Mouse (Mus musculus) liver, embryonic 14.5 days (tissue): Measurements from ENCODE around the gene Tmub2. TPM values are rescaled to one million over a fixed set of nuclear protein-coding genes. Genes with fewer than 3 reads are reported as not detected.
A peak's percentile ranks its signal among the peaks of the same experiment; 100 is the strongest.

Source experiments
- ATAC-seq: fragments of 200-750 bp; cut with Nextera tagmentation; 2 replicates; pipeline ENCODE4 v1.8.0; 2017; ENCODE audit warnings: moderate number of reproducible peaks, mild to moderate bottlenecking, moderate library complexity; ENCODE audit not compliant: insufficient read depth
- DNase-seq, 3 experiments: peaks; one replicate each; pipeline ENCODE4 v3.0.0-alpha.2; 2012 to 2013; ENCODE audit warnings: low read depth in 3 of 3, low spot score in 3 of 3
- H3K27ac ChIP-seq: fragments of 300-500 bp; sonication (generic); 2 replicates; pipeline ENCODE4 v1.5.1; 2014; ENCODE audit warnings: moderate library complexity, mild to moderate bottlenecking, control low read depth, inconsistent platforms
- H3K27me3 ChIP-seq: fragments of 300-500 bp; sonication (generic); 2 replicates; pipeline ENCODE4 v1.6.1; 2014; ENCODE audit warnings: mild to moderate bottlenecking, low read length, moderate library complexity; ENCODE audit not compliant: control insufficient read depth, insufficient read depth
- H3K36me3 ChIP-seq: fragments of 300-500 bp; sonication (generic); replicated peaks from 2 replicates; pipeline ENCODE4 v1.6.1; 2014; ENCODE audit warnings: low read depth; ENCODE audit not compliant: control insufficient read depth, insufficient read depth
- H3K4me1 ChIP-seq, 2 experiments: fragments of 200-500 bp in 1 of 2; fragments of 300-500 bp in 1 of 2; sonication (generic) in 1 of 2; replicated peaks; 2 replicates each; pipeline ENCODE4 v1.6.1; 2012 to 2014; ENCODE audit warnings: antibody characterized with exemption in 1 of 2, inconsistent platforms in 1 of 2, low read length in 1 of 2; ENCODE audit not compliant: control insufficient read depth in 2 of 2, insufficient read depth in 2 of 2
- H3K4me2 ChIP-seq: fragments of 300-500 bp; sonication (generic); 2 replicates; pipeline ENCODE4 v1.6.1; 2014; ENCODE audit warnings: low read depth, mild to moderate bottlenecking, control low read depth, moderate library complexity
- H3K4me3 ChIP-seq, 2 experiments: fragments of 200-500 bp in 1 of 2; fragments of 300-500 bp in 1 of 2; sonication (generic) in 1 of 2; 2 replicates each; pipeline ENCODE4 v1.5.1; 2012 to 2014; ENCODE audit warnings: low read depth in 2 of 2, low read length in 2 of 2, mild to moderate bottlenecking in 2 of 2, control low read depth in 1 of 2, inconsistent platforms in 1 of 2, moderate library complexity in 1 of 2; ENCODE audit not compliant: insufficient read depth in 1 of 2
- H3K9ac ChIP-seq: fragments of 300-500 bp; sonication (generic); replicated peaks from 2 replicates; pipeline ENCODE4 v1.6.1; 2014; ENCODE audit warnings: mild to moderate bottlenecking, control low read depth, moderate library complexity
- H3K9me3 ChIP-seq: fragments of 300-500 bp; sonication (generic); 2 replicates; pipeline ENCODE4 v1.6.1; 2016; ENCODE audit warnings: low read length, mixed read lengths; ENCODE audit not compliant: control insufficient read depth
- CTCF ChIP-seq: IDR thresholded peaks from 2 replicates; pipeline ENCODE4 v1.5.1; 2016; ENCODE audit warnings: antibody characterized with exemption, low read depth, control low read depth
- EP300 ChIP-seq: IDR thresholded peaks from 2 replicates; pipeline ENCODE4 v1.6.1; 2016; ENCODE audit warnings: antibody characterized with exemption, low read depth
- WGBS: fragments of 180-500 bp; shearing (Covaris S2); extraction: QIAGEN DNeasy Blood & Tissue Kit; methylation state at CpG from one replicate; pipeline ENCODE4 v1.1.7; 2014; ENCODE audit not compliant: insufficient replicate concordance; 5-methylcytosine and 5-hydroxymethylcytosine counted together
- polyA plus RNA-seq, 2 experiments: library from polyadenylated mRNA; depleted of rRNA in 1 of 2; stranded (reverse) in 1 of 2; unstranded in 1 of 2; fragments of >200 nt; fragmentation: Nextera tagmentation in 1 of 2; extraction: Ambion mirVana in 1 of 2; gene quantifications; 2 replicates each; pipeline versions ENCODE4 v1.2.1 to v1.2.3; 2012 to 2014

The Tmub2 gene
- polyA plus RNA-seq, 2 experiments = 19.1 to 19.3 TPM

GRCm38 (mm10) chr11:102304141-102304540 is 19.4 kb downstream of the Tmub2 start:
- Histone ChIP-seq H3K27ac (no peak overlapping the region), H3K9me3 (no peaks in the 10 kb centered on the region), H3K4me2 (no peak overlapping the region), H3K4me1 (peaks cover under 1 to 3% of the 10 kb centered on the region in 2 experiments; a peak in 3 of 4 replicates), H3K9ac (no peak overlapping the region), H3K36me3 (peaks cover 28% of the 10 kb centered on the region), H3K27me3 (no peaks in the 10 kb centered on the region), H3K4me3 (no peak overlapping the region)
- no peak for TF ChIP-seq EP300
- TF ChIP-seq CTCF = no peak
- no peak for ATAC-seq
- DNase-seq = no peak
- WGBS = 47% methylated on average over 2 of the region's 2 CpGs

- H3K9me3 ChIP-seq = no peaks in the 10 kb centered on the region
- no peak for DNase-seq
- no peak for ATAC-seq
- H3K27me3 ChIP-seq = no peaks in the 10 kb centered on the region
- WGBS = 66% methylated on average over 3 of the region's 3 CpGs
- peaks cover 40% of the 10 kb centered on the region for H3K36me3 ChIP-seq
- no peak overlapping the region for H3K4me2 ChIP-seq
- no peak overlapping the region for H3K9ac ChIP-seq
- TF ChIP-seq EP300 (no peak), CTCF (no peak)
- H3K27ac ChIP-seq = no peak overlapping the region
- peaks cover 10% of the 10 kb centered on the region in 2 experiments for H3K4me1 ChIP-seq
- H3K4me3 ChIP-seq = no peak overlapping the region
These were observed 20.6 kb downstream of the Tmub2 start for GRCm38 (mm10) chr11:102305359-102305758.

- Histone ChIP-seq H3K4me1 (peaks cover 10 to 12% of the 10 kb centered on the region in 2 experiments), H3K4me2 (no peak overlapping the region), H3K27ac (no peak overlapping the region), H3K9ac (no peak overlapping the region), H3K4me3 (no peak overlapping the region), H3K9me3 (no peaks in the 10 kb centered on the region), H3K27me3 (no peaks in the 10 kb centered on the region), H3K36me3 (peaks cover 54% of the 10 kb centered on the region)
- WGBS = 64% methylated on average over 9 of the region's 9 CpGs
- ATAC-seq = no peak
- TF ChIP-seq EP300 = no peak
- no peak for TF ChIP-seq CTCF
- DNase-seq = no peak
These were observed 23.4 kb downstream of the Tmub2 start for GRCm38 (mm10) chr11:102308104-102308503.

GRCm38 (mm10) chr11:102308979-102309378 is 24.2 kb downstream of the Tmub2 start:
- DNase-seq (peak; percentile 93 to 96 (median 95)), ATAC-seq (peak; percentile 93)
- H3K9ac ChIP-seq = peak overlapping the region; percentile 55
- under 1% methylated on average over 27 of the region's 27 CpGs for WGBS
- H3K4me2 ChIP-seq = peak overlapping the region; percentile 84
- peaks cover 10 to 12% of the 10 kb centered on the region in 2 experiments for H3K4me1 ChIP-seq
- peaks cover 62% of the 10 kb centered on the region for H3K36me3 ChIP-seq
- peak; percentile 50 for TF ChIP-seq EP300
- TF ChIP-seq CTCF = peak; percentile 99
- H3K27me3 ChIP-seq = no peaks in the 10 kb centered on the region
- H3K9me3 ChIP-seq = no peaks in the 10 kb centered on the region
- peak overlapping the region; percentile 63 for H3K27ac ChIP-seq
- peak overlapping the region; percentile 49 to 57 for H3K4me3 ChIP-seq

- Histone ChIP-seq H3K36me3 (peaks cover 73% of the 10 kb centered on the region), H3K27ac (peak overlapping the region; percentile 63), H3K4me2 (peak overlapping the region; percentile 84), H3K4me3 (peak overlapping the region; percentile 49 to 57), H3K9ac (peak overlapping the region; percentile 55), H3K9me3 (no peaks in the 10 kb centered on the region), H3K27me3 (no peaks in the 10 kb centered on the region), H3K4me1 (peaks cover 10 to 12% of the 10 kb centered on the region in 2 experiments)
- ATAC-seq = no peak
- DNase-seq = no peak
- WGBS = 68% methylated on average over 22 of the region's 22 CpGs
- TF ChIP-seq EP300 (no peak), CTCF (peak; percentile 12; the same call in 1 of the 2 replicates)
These were observed 25.3 kb downstream of the Tmub2 start for GRCm38 (mm10) chr11:102309821-102310617.
